Mouse (Mus musculus) MEL (cell line): ENCODE measurements at regions not wholly inside any gene's neighbourhood (a gene's known extent, or its start where the extent isn't known, plus 50 kb on each side); places are given as distances from the start of the nearest gene placed in this dataset.
A peak's percentile ranks its signal among the peaks of the same experiment; 100 is the strongest.

Experiments used
- CTCF ChIP-seq, 3 experiments: IDR thresholded peaks in 2 of 3; conservative IDR thresholded peaks in 1 of 3; 2 replicates each; pipeline ENCODE4 v1.5.1; 2011 to 2012; ENCODE audit warnings: low read length in 3 of 3, low read depth in 2 of 3, mild to moderate bottlenecking in 2 of 3, improper control_type of control experiment in 1 of 3, inconsistent platforms in 1 of 3, mixed read lengths in 1 of 3, moderate library complexity in 1 of 3; ENCODE audit not compliant: control insufficient read depth in 1 of 3, insufficient read depth in 1 of 3, poor library complexity in 1 of 3, severe bottlenecking in 1 of 3
- EP300 ChIP-seq, 2 experiments: IDR thresholded peaks; 2 replicates each; pipeline ENCODE4 v1.6.1; 2011; ENCODE audit warnings: improper control_type of control experiment in 2 of 2, low read length in 2 of 2, low read depth in 1 of 2, mild to moderate bottlenecking in 1 of 2
- MAFK ChIP-seq: IDR thresholded peaks from 2 replicates; pipeline ENCODE4 v1.6.1; 2011; ENCODE audit warnings: low read depth, mild to moderate bottlenecking, low read length, improper control_type of control experiment, borderline replicate concordance
- MAX ChIP-seq: IDR thresholded peaks from 2 replicates; pipeline ENCODE4 v1.6.1; 2011; ENCODE audit warnings: low read length, improper control_type of control experiment
- MEF2A ChIP-seq: IDR thresholded peaks from 2 replicates; pipeline ENCODE4 v1.6.1; 2014; ENCODE audit warnings: low read depth, mild to moderate bottlenecking, inconsistent platforms, low read length, improper control_type of control experiment; ENCODE audit not compliant: poor library complexity, insufficient replicate concordance, severe bottlenecking; ENCODE audit errors: extremely low read depth
- MYC ChIP-seq: IDR thresholded peaks from 2 replicates; pipeline ENCODE4 v1.6.1; 2011; ENCODE audit warnings: low read depth, mild to moderate bottlenecking, low read length, improper control_type of control experiment, moderate library complexity
- NRF1 ChIP-seq: IDR thresholded peaks from 2 replicates; pipeline ENCODE4 v1.6.1; 2014; ENCODE audit warnings: low read depth, mild to moderate bottlenecking, inconsistent platforms, low read length, improper control_type of control experiment, moderate library complexity; ENCODE audit not compliant: poor library complexity, insufficient read depth, severe bottlenecking
- POLR2A ChIP-seq, 2 experiments: IDR thresholded peaks; 2 replicates each; pipeline ENCODE4 v1.6.1; 2011 to 2012; ENCODE audit warnings: low read length in 2 of 2, mild to moderate bottlenecking in 2 of 2, control low read depth in 1 of 2, improper control_type of control experiment in 1 of 2, low read depth in 1 of 2, moderate library complexity in 1 of 2; ENCODE audit not compliant: control insufficient read depth in 1 of 2, insufficient read depth in 1 of 2, poor library complexity in 1 of 2
- RAD21 ChIP-seq: IDR thresholded peaks from 2 replicates; pipeline ENCODE4 v1.6.1; 2011; ENCODE audit warnings: mild to moderate bottlenecking, low read depth, low read length, improper control_type of control experiment
- UBTF ChIP-seq: IDR thresholded peaks from 2 replicates; pipeline ENCODE4 v1.6.1; 2012; ENCODE audit warnings: low read depth, mild to moderate bottlenecking, inconsistent platforms, low read length, improper control_type of control experiment, moderate library complexity, borderline replicate concordance; ENCODE audit not compliant: insufficient read depth
- ZKSCAN1 ChIP-seq: IDR thresholded peaks from 2 replicates; pipeline ENCODE4 v1.6.1; 2012; ENCODE audit warnings: low read depth, mild to moderate bottlenecking, inconsistent platforms, low read length, improper control_type of control experiment, moderate library complexity

DNA sequence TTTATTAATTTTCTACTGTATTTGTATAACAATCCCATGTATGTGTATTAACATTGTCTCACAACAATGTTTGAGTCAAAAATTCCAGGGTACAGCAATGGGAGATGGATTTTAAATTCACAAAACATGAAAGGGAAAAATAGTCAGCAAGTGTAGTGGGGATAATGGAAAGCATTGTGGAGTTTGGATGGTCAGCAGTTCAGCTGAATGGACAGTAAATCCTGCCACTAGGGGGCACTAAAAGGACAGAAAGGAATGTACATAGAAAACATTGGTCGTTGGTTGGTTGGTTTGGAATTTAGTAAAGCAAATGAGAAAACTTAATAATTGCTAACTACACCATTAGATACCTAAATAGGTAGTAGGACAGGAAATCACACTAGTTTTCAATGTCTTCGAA, 376.3 kb upstream of the 1700015G11Rik start:
- TF ChIP-seq MAFK (no peak), MEF2A (no peak), RAD21 (peak; percentile 45), UBTF (no peak), EP300 (IDR thresholded peaks at IDR 0.05; ENCODE audit: low read depth in 1 of 2, low read length in 2 of 2) (no peak), CTCF (IDR thresholded peaks at IDR 0.05 in 2 of 3, conservative IDR thresholded peaks at IDR 0.05 in 1 of 3; ENCODE audit: control insufficient read depth in 1 of 3, insufficient read depth in 1 of 3, low read depth in 2 of 3, low read length in 3 of 3, poor library complexity in 1 of 3, severe bottlenecking in 1 of 3) (peak; percentile 31 to 56 (median 44); a peak in 5 of 6 replicates), ZKSCAN1 (no peak), MAX (no peak), MYC (no peak), POLR2A (IDR thresholded peaks at IDR 0.05; ENCODE audit: control insufficient read depth in 1 of 2, insufficient read depth in 1 of 2, low read depth in 1 of 2, low read length in 2 of 2, poor library complexity in 1 of 2) (no peak), NRF1 (no peak)
